Mouse (Mus musculus) CH12.LX (cell line): ENCODE measurements around the gene Zic4. TPM values are rescaled to one million over a fixed set of nuclear protein-coding genes. Genes with fewer than 3 reads are reported as not detected.

ENCODE experiments used
- DNase-seq: peaks from one replicate; pipeline ENCODE4 v3.0.0-alpha.2; 2013; ENCODE audit errors: extremely low read depth
- H3K27ac ChIP-seq: 2 replicates; pipeline ENCODE4 v1.5.1; 2012; ENCODE audit warnings: low read depth, mild to moderate bottlenecking, control low read depth, moderate library complexity; ENCODE audit not compliant: insufficient read depth
- H3K27me3 ChIP-seq: replicated peaks from 2 replicates; pipeline ENCODE3; 2012; ENCODE audit warnings: inconsistent platforms
- H3K36me3 ChIP-seq, 2 experiments: replicated peaks in 1 of 2; 2 replicates each; pipeline versions ENCODE3 to v1.6.1; 2012; ENCODE audit warnings: inconsistent platforms in 1 of 2, low read length in 1 of 2, mild to moderate bottlenecking in 1 of 2, mixed read lengths in 1 of 2, moderate library complexity in 1 of 2; ENCODE audit not compliant: control insufficient read depth in 1 of 2, insufficient read depth in 1 of 2
- H3K4me1 ChIP-seq, 2 experiments: 2 replicates each; pipeline ENCODE4 v1.6.1; 2012; ENCODE audit warnings: inconsistent platforms in 1 of 2, moderate library complexity in 1 of 2; ENCODE audit not compliant: insufficient read depth in 2 of 2, control insufficient read depth in 1 of 2
- H3K4me2 ChIP-seq: 2 replicates; pipeline ENCODE4 v1.6.1; 2012; ENCODE audit warnings: low read depth, mild to moderate bottlenecking, control low read depth; ENCODE audit not compliant: poor library complexity, insufficient read depth, severe bottlenecking
- H3K4me3 ChIP-seq, 3 experiments: fragments of 150-350 bp in 1 of 3; sonication (generic) in 1 of 3; replicated peaks in 1 of 3; 2 replicates each; pipeline versions ENCODE3 to v1.5.1; 2011 to 2012; ENCODE audit warnings: low read depth in 2 of 3, low read length in 2 of 3, mild to moderate bottlenecking in 2 of 3, moderate library complexity in 2 of 3, control low read depth in 1 of 3, improper control_type of control experiment in 1 of 3, inconsistent platforms in 1 of 3, mixed read lengths in 1 of 3; ENCODE audit not compliant: poor library complexity in 1 of 3
- H3K79me2 ChIP-seq: replicated peaks from 2 replicates; pipeline ENCODE4 v1.6.1; 2012; ENCODE audit warnings: mild to moderate bottlenecking, moderate library complexity; ENCODE audit not compliant: control insufficient read depth, poor library complexity, insufficient read depth, severe bottlenecking; ENCODE audit errors: extremely low read depth
- H3K9ac ChIP-seq: 2 replicates; pipeline ENCODE4 v1.6.1; 2012; ENCODE audit warnings: low read depth, mild to moderate bottlenecking, control low read depth, moderate library complexity; ENCODE audit not compliant: insufficient read depth
- H3K9me3 ChIP-seq: replicated peaks from 2 replicates; pipeline ENCODE3; 2012; ENCODE audit warnings: low read length, inconsistent platforms, mixed read lengths
- E2F4 ChIP-seq: IDR thresholded peaks from 2 replicates; pipeline ENCODE4 v1.6.1; 2011; ENCODE audit warnings: low read depth, low read length, improper control_type of control experiment; ENCODE audit not compliant: insufficient replicate concordance
- ETS1 ChIP-seq: conservative IDR thresholded peaks from 2 replicates; pipeline ENCODE4 v1.6.1; 2012; ENCODE audit warnings: low read depth, mild to moderate bottlenecking, inconsistent platforms, low read length, improper control_type of control experiment, moderate library complexity
- GABPA ChIP-seq: IDR thresholded peaks from 2 replicates; pipeline ENCODE4 v1.6.1; 2012; ENCODE audit warnings: low read depth, low read length, improper control_type of control experiment, inconsistent platforms; ENCODE audit not compliant: insufficient replicate concordance
- IRF4 ChIP-seq: IDR thresholded peaks from 2 replicates; pipeline ENCODE4 v1.6.1; 2014; ENCODE audit warnings: low read depth, mild to moderate bottlenecking, inconsistent platforms, low read length, improper control_type of control experiment
- MAFK ChIP-seq: IDR thresholded peaks from 2 replicates; pipeline ENCODE4 v1.6.1; 2011; ENCODE audit warnings: low read length, improper control_type of control experiment; ENCODE audit not compliant: insufficient replicate concordance
- MAX ChIP-seq: IDR thresholded peaks from 2 replicates; pipeline ENCODE4 v1.6.1; 2011; ENCODE audit warnings: low read length, improper control_type of control experiment
- MAZ ChIP-seq: IDR thresholded peaks from 2 replicates; pipeline ENCODE4 v1.6.1; 2012; ENCODE audit warnings: low read depth, mild to moderate bottlenecking, inconsistent platforms, low read length, improper control_type of control experiment, moderate library complexity
- MXI1 ChIP-seq: IDR thresholded peaks from 2 replicates; pipeline ENCODE4 v1.6.1; 2011; ENCODE audit warnings: mild to moderate bottlenecking, low read depth, low read length, improper control_type of control experiment
- MYC ChIP-seq: IDR thresholded peaks from 2 replicates; pipeline ENCODE4 v1.6.1; 2011; ENCODE audit warnings: low read depth, mild to moderate bottlenecking, improper control_type of control experiment, low read length
- NRF1 ChIP-seq: IDR thresholded peaks from 2 replicates; pipeline ENCODE4 v1.6.1; 2014; ENCODE audit warnings: low read depth, mild to moderate bottlenecking, inconsistent platforms, low read length, improper control_type of control experiment, moderate library complexity
- SMC3 ChIP-seq: IDR thresholded peaks from 2 replicates; pipeline ENCODE4 v1.6.1; 2011; ENCODE audit warnings: low read depth, low read length, improper control_type of control experiment
- TBP ChIP-seq: conservative IDR thresholded peaks from 2 replicates; pipeline ENCODE4 v1.6.1; 2011; ENCODE audit warnings: low read depth, low read length, improper control_type of control experiment
- TCF12 ChIP-seq: IDR thresholded peaks from 2 replicates; pipeline ENCODE4 v1.6.1; 2014; ENCODE audit warnings: low read depth, mild to moderate bottlenecking, inconsistent platforms, low read length, improper control_type of control experiment
- UBTF ChIP-seq: IDR thresholded peaks from 2 replicates; pipeline ENCODE4 v1.6.1; 2012; ENCODE audit warnings: low read depth, mild to moderate bottlenecking, inconsistent platforms, low read length, improper control_type of control experiment, moderate library complexity
- USF1 ChIP-seq: IDR thresholded peaks from 2 replicates; pipeline ENCODE4 v1.6.1; 2014; ENCODE audit warnings: low read depth, mild to moderate bottlenecking, inconsistent platforms, low read length, improper control_type of control experiment
- ZC3H11A ChIP-seq: IDR thresholded peaks from 2 replicates; pipeline ENCODE4 v1.6.1; 2012; ENCODE audit warnings: low read depth, mild to moderate bottlenecking, inconsistent platforms, low read length, improper control_type of control experiment
- ZKSCAN1 ChIP-seq: IDR thresholded peaks from 2 replicates; pipeline ENCODE4 v1.6.1; 2012; ENCODE audit warnings: low read depth, inconsistent platforms, low read length, improper control_type of control experiment, borderline replicate concordance
- ZMIZ1 ChIP-seq: IDR thresholded peaks from 2 replicates; pipeline ENCODE4 v1.6.1; 2012; ENCODE audit warnings: low read depth, mild to moderate bottlenecking, inconsistent platforms, low read length, improper control_type of control experiment
- ZNF384 ChIP-seq: IDR thresholded peaks from 2 replicates; pipeline ENCODE4 v1.6.1; 2012; ENCODE audit warnings: low read depth, low read length, improper control_type of control experiment, inconsistent platforms
- dilution Hi-C: fragments of 300-500 bp; cut with MboI; formaldehyde crosslinking; loops from 2 replicates; pipeline ENCODE4 v1.14.3; 2020; ENCODE audit warnings: low sequenced_read_pairs; ENCODE audit not compliant: extremely low pct_unique_long_range_greater_than_20kb, extremely low pct_ligation_motif_present
- in situ Hi-C: fragments of 300-500 bp; cut with MboI; formaldehyde crosslinking; loops from 3 replicates; pipeline ENCODE4 v1.14.3; 2019; ENCODE audit warnings: low sequenced_read_pairs, low pct_ligation_motif_present, low pct_unique_long_range_greater_than_20kb, mixed read lengths
- polyA plus RNA-seq: library from polyadenylated mRNA; unstranded; fragments of >175 nt; gene quantifications from 2 replicates; pipeline ENCODE4 v1.2.1, GENCODE M21; 2012; ENCODE audit warnings: low read depth; ENCODE audit not compliant: insufficient read length
- total RNA-seq, 2 experiments: library from RNA; depleted of rRNA; stranded (reverse); fragments of 300-350 nt in 1 of 2; fragments of >200 nt in 1 of 2; gene quantifications; 2 replicates each; pipeline ENCODE4 v1.2.3; 2012 to 2014

Gene Zic4
- total and polyA plus RNA-seq, 3 experiments, result not detected

GRCm38 (mm10) chr9:91377036-91377872 lies 15.0 kb downstream of the Zic4 start:
- Histone ChIP-seq H3K79me2 (no peaks in the 10 kb centered on the region), H3K27me3 (no peaks in the 10 kb centered on the region), H3K9ac (no peak overlapping the region), H3K36me3 (no peaks in the 10 kb centered on the region), H3K4me3 (no peak overlapping the region), H3K27ac (no peak overlapping the region), H3K9me3 (peaks cover 46% of the 10 kb centered on the region), H3K4me1 (no peaks in the 10 kb centered on the region), H3K4me2 (no peak overlapping the region)
- DNase-seq, result no peak
- no peak for TF ChIP-seq UBTF
- no peak for TF ChIP-seq GABPA
- no peak for TF ChIP-seq TBP
- TF ChIP-seq MAX, result no peak
- no peak for TF ChIP-seq USF1
- no peak for TF ChIP-seq MXI1
- in situ Hi-C loops, result no loop called here
- dilution Hi-C loops, result no loop called here

DNA sequence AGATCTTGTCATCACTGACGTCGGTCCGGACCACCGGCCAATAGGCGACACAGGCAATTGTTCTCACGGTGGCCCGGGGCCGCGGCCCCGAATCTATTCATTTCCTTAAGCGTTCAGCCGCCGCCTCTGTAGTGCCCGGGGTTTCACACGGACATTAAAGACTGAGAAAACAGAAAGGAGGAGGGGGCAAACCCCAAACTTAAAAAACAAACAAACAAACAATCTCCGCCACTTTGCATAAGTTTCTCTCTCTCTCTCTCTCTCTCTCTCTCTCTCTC lies 15.6 kb downstream of the Zic4 start:
- no peaks in the 10 kb centered on the region for H3K79me2 ChIP-seq
- no peak for DNase-seq
- no peak for TF ChIP-seq TCF12
- no peak for TF ChIP-seq MAZ
- TF ChIP-seq TBP, result no peak
- TF ChIP-seq ZKSCAN1, result no peak
- no peak for TF ChIP-seq GABPA
- TF ChIP-seq ZNF384, result no peak
- TF ChIP-seq NRF1, result no peak
- TF ChIP-seq ETS1, result no peak
- no peak for TF ChIP-seq IRF4
- TF ChIP-seq MYC, result no peak
- no peak for TF ChIP-seq ZMIZ1
- no peak for TF ChIP-seq E2F4
- no peak for TF ChIP-seq MXI1
- no peak for TF ChIP-seq ZC3H11A
- no peak for TF ChIP-seq MAFK
- no peak for TF ChIP-seq SMC3
- in situ Hi-C loops, result no loop called here
- no peaks in the 10 kb centered on the region for H3K4me1 ChIP-seq
- no peak overlapping the region for H3K4me3 ChIP-seq
- no peak overlapping the region for H3K9ac ChIP-seq
- H3K4me2 ChIP-seq, result no peak overlapping the region
- dilution Hi-C loops, result no loop called here
- peaks cover 50% of the 10 kb centered on the region for H3K9me3 ChIP-seq
- H3K36me3 ChIP-seq, result no peaks in the 10 kb centered on the region
- no peak overlapping the region for H3K27ac ChIP-seq
- no peaks in the 10 kb centered on the region for H3K27me3 ChIP-seq
